Mouse (Mus musculus) lung, postnatal 10 days (tissue): Measurements from ENCODE around the gene Reps1.

ENCODE experiments used
- DNase-seq: peaks from one replicate; pipeline ENCODE4 v3.0.0; 2021

The Reps1 gene

DNA sequence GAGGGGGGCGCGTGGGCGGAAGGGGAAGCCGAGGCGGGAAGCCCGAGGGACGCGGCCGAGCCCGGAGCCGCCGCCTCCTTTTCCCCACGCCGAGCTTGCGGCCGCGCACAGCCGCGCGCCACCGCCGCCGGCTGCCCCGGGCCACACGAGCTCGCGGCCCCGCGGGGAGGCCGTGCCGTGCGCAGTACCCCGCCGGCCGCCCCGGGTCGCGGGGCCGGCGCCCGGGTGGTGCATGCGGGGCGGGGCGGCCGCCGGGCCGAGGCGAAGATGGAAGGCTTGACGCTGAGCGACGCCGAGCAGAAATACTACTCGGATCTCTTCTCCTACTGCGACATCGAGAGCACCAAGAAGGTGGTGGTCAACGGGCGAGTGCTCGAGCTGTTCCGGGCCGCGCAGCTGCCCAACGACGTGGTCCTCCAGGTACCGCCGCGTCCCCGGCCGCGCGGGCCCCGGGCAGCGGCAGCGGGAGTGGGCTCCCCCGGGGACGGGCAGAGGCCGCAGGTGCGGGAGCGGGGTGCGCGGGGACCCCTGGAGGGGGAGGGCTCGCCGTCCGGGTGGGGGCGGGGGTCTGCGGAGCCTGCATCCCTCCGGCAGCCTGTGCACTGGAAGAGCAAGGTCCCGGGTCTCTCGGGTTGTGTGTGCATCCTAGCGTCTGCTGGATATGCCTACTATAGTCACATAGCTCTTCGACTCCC, at the start of gene Reps1:
Reps1 (plus strand) TSS at position 166 of the 695 bp plus-strand sequence.
- DNase-seq: peak; percentile 31

DNA sequence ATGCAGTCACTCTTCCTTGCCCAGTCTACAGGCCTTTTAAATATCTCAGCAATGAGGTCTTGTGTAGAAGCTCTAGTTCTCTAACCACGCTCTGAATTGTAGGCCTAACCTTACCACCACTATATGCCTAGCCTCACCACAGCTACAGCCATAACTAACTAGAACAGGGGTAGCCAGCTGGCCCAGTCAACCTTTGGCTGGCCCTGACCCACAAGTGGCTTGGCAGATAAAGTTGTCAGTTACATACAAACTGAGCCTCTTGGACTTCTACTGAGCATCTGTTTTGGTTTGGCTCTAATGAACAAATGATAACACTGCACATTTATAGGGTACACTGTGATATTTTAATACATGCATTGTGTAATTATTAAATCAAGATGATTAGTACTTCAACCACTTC, 48.9 kb upstream of the Reps1 start:
- no peak for DNase-seq

DNA sequence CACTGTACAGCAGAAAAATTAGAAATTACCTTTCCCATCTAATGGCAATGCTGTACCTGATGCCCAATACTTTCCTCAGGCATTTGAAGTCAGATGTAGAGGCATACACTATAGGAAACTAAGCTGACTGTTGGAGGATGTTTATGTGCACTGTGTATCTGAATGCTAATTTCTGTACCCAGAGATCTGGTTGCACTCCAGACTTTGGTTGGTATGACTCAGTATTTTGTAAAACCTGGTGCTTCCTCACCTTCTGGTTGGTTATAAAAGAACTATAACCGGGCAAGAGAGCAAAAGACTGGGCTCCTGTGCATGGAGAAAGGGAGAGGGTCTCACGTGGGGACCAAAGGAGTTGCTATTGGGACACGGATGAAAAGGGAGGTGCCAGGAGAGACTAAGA, 48.4 kb upstream of the Reps1 start:
- no peak for DNase-seq

DNA sequence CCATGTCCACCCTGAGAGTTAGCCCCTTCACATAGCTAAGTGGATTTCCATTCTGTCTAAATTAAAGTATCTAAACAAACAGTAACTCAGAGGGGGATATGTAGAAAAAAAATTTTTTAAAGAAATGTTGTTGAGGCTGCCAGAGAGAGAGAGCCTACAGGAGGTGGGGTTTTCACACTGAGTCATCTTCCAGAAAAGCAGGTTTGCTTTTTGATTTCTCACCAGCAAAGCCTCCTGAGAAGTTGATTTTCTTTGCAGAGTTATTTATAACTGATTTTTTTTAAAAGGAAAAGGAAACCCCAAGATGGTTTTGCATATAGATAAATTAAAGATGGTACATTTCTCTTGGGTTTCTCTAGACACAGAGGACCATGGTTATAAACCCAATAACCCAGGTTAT, 47.5 kb upstream of the Reps1 start:
- DNase-seq: no peak

DNA sequence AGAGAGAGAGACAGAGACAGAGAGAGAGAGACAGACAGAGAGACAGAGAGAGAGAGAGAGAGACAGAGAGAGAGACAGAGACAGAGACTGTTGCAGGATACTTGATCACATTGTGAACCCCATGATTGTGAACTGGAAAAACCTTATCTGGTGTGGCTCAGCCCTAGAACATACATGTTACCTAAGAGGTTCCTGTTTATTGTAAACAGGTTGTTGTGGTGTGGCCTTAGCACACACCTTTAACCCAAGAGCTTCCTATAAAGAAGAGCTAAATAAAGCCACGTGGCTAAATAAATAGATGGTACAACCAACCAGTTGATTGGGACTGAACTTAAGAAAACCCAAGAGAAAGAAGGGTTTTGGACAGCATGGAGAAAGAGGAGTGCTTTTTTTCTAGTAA, 45.9 kb upstream of the Reps1 start:
- DNase-seq: no peak

DNA sequence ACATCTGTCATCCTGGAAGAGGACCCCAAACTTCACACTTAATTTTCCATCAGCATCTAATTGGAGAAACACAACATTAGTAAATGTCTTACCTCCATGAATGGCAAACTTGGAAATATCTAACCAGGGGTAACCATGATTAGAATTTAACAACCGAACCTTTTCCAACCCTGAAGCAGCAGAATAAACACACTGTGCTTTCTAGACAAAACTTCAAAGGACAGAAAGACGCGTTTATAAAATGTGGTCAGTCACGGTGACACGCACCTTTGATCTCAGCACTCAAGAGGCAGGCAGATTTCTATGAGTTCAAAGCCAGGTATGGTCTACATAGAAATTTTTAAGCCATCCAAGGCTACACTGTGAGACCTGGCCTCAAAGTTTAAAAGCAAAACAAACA, 43.9 kb upstream of the Reps1 start:
- DNase-seq: no peak

DNA sequence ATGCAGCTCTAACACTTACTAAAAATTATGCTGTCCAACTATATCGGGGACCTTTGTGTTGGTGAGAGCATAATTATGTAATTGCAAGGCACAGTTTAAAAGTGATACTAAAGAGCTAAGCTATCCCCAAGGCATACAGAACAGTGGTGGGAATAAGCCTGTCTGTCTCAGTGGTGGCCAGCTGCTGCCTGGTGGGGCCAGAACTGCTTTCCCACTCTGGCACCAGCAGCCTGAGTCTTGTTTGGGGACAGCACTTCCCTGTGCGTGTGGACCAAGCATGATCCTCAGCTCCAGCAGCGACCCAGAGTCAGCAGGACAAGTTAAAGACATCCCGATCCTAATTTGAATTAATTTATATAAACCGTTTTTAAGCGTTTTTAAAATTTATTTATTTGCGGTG, 35.2 kb upstream of the Reps1 start:
- no peak for DNase-seq

DNA sequence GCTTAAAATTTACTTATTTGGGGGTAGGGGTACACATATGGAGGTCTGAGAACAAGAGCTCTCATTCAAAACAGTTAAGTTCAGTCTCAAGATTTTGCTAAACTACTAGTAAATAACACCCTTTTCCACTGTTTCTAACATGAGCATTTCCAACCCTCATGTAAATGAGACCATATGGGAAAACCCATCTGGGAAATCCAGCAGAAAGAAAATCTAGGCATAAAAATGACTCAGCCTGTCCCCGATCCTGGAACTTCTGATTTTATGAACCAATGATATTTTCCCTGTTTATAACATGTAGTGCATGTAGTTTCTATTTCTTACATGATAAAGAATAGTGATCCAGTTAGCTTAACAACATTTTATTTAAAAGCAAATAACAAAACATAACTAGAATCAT, 34.8 kb upstream of the Reps1 start:
- DNase-seq: no peak

DNA sequence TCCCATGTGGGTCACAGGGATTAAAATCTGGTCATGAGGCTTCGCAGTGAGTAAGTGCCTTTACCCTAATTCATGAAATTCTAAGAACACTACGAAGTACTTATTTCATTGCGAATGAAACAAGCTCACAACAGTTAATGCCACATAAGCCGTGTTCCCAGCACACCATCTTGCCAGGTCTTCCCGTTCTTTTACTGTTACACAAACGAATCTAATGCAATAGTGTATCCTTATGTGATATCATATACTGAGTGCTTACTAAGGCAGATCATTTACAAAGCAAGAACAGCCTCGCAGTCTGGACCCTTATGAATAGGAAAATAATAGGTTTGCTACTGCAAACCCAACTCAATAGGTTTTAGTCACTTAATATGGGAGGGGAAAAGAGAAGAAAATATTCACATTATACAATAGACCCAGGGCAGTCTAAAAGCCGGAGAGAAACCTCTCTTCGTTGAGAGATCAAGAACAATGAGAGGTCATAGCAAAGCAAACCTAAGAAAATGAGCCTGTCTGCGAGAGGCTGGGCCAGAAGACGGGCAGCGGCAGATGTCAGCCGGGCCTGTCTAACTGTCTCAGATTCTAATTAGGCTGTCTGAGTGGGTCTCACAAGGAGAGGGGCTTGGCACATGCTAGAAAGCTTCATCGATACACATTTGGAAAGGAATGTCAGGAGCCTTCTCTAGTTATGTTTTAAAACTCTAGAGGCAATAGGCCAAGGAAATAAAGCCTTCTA, 33.9 kb upstream of the Reps1 start:
- DNase-seq: peak; percentile 8

DNA sequence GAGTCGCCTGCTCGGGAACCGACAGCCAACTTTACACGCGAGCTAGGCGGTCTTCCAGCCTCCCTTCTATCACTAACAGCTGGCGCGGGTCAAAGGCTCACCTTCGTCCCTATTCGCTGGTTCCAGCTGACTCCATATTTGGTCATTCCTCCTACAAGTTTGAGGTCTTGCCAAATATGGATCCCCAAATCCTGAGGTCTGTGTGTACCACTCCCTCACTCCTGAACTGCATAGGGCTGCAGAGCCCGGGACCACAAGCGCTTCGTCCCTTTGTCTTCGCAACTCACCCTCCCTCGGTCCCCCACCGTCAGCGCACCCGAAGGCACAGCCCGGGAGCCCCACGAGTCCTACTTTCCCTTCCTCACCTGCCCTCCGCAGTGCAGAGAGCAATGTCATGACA, 33.3 kb upstream of the Reps1 start:
- DNase-seq: peak; percentile 88

DNA sequence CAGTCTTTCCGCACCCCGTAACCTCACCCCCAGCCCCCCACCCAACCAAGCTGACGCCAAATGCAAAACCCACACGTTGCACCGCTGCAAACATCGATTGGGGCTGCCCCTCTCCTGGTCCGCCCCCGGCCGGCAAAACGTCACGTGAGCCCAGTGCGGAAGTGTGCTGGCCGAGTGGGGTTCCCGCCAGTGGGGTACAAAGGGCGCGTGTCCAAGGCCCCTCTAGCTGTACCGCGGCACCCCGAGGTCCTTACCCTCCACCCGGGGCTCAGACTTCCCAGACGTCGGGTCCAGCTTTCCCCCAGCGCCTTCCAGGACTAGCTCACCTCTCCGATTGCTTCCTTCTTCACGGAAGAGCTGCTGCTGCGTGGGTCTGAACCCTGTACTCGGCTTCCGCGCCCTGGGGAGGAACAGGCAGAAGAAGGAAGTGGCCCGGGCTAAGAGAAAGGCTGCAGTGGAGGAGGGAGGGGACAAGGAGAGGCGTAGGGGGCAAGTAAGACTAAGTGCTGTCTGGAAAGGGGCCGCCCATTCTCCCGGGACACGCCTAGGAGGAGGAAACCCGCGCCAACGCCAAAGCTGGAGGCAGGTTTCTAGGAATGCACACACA, 32.8 kb upstream of the Reps1 start, which contains the start of gene Abracl:
Abracl (minus strand) TSS at position 548 of the 607 bp plus-strand sequence.
- DNase-seq: peak; percentile 91

DNA sequence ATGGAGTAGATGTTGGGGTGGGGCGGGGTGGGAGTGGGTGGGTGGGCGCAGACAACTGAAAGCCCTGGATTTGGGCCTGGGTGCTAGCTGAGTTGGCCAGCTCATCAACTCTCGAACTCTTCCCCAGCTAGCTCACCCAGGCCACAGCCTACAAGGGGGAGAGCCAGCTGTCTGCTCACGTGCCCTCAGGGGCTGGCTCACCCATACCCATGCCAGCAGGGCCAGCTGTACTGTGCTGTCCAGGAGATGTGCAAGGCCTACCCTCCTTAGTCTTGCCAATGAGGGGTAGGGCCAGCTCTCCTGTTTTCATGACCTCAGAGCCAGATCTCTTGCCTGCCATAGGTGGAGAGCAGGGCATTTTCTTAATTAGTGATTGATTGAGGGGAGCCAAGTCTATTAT, 21.3 kb upstream of the Reps1 start:
- DNase-seq: no peak

DNA sequence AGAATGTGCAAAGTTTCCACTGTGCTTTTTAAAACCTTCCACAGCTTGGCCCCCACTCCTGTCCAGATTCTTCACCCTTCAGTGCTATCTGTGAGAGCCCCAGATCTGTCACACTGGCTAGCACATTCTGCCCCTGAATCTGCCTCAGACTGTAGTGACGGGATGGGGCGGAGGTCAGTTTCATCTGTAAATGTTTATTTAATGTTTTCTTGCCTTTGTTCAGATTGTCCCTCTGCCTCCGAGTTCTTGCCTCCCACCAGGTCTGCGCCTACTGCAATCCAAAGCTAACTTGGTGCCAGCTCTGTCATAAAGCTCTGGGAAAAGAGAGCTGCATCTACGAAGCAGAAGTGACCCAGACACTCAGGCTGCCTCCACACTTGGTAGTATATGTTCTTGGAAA, 18.8 kb upstream of the Reps1 start:
- DNase-seq: peak; percentile 56

DNA sequence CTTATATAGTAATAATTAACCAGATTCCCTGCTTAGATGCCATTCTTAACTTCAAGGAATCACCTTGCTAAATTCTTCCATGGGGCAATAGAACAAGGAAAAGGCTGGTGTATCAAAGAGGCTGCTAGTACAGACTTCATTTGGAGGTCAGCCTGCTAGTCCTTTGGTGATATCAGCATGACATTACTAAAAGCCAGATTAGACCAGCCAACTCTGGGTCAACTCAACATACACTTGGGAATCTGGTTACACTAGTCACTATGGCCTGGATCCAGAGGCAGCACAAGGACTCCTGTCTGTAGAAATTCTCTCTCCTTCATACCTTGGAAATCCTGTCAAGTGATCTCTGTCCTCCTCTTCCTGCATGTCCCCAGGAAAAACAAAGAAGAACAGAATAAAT, 9.3 kb upstream of the Reps1 start:
- no peak for DNase-seq

DNA sequence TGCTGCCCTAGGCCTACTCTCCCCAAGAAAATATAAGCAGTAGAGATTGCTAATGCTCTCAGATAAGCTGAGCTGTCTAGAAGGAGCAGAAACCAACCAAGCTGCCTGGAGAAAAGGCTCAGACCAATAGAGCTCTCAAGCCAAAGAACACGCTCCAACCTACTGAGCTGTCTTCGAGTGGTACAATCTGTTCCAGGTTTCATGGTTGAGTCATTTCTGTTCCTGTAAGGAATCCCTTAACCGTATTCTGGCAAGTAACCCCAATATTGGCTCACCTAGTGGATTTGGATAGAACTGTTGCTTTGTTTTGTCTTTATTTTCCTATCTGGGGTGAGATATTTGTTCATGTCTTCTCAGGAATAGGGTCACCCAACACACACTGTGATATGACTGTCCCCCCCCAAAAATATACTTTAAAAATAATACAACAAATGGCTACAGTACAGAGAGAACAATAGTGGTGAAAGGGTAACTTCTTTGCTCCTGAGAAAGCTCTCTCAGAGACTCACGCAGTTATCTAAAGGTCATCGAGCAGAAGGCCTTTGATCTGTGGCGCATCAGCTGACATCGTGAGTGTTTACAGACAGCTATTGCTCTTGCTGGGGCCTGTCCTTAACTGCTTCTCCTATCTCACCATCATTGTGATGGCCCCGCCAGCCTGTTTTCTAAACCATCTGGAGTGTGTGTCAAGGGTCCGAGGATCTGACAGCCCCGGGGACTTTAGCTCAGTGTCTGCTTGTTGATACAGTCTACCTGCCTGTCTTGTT, 8.1 kb upstream of the Reps1 start:
- no peak for DNase-seq

DNA sequence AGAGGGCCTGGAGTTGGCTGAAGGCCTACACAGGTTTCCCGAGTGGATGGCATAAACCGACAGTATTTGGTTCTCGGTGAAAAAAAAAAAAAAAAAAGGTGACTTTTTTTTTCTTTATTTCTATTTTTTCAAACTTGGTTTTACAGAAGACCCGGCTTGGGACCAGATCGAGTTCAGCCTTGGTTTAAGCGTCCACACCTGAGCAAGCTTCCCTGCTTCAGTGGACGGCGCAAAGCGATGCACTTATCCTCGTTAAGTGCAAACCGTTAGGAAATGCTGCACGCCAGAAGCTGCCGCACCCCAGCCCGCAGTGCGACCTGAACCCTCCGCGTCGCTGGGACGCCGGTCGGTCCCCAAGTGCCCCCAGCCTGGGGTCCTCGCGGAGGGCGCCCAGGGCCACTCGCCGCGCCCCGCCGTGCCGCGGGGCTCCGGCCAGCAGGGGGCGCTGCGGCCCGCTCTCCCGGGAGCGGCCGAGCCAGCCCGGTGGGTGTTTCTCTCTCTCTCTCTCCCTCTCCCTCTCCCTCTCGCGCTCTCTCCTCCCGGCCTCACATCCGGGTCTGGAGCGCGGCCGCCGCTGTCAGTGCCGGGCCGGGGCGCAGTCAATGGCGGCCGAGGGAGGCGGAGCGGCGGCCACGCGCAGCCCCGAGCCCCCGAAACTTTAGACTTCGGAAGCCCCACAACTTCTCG, 509 bp upstream of the Reps1 start:
- DNase-seq: peak; percentile 89

DNA sequence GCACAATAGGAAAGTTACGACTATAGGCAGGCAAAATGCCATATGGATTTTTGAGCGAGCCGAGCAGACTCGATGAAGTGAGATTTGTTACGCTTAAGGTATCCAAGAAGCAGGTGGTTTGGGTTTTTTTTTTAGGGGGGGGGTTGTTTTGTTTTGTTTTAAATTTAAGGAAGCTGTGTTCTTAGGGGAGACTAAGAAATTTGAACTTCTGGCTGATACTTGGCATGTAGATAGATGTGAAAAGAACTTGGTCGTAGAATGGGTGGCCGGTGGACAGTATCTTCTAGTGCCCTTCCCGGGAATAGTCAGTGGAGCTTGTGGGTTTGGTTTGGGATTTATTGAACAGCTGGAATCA, 707 bp downstream of the Reps1 start:
- no peak for DNase-seq

DNA sequence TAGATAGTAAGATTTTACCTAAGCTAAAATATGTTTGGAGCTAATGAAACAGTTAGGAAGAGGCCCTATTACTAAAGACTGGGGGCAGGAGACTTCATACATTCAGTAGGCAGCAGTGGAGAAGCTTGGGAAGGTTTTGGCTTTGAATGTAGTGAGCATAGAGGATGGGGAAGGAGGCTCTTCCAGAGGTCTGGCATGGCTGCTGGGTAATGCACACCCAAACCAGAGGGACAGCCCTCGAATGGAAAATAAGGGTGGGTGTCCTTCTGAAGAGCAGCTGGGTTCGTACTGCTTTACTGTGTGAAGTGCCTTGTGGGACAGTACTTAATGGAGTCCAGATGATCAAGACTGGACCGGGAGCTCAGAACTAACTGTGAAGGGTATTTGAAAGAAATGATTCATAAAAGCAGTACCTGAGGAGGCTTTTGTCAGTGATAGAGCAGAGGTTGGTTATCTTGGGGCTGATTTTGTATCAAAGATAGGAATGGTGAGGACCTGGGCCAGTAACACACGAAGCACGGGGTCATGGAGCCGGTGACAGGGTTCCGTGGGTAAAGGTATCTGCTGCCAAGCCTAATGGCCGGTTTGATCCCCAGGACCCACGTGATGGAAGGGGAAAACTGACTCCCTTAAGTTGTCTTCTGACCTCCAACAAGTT, 3.1 kb downstream of the Reps1 start:
- DNase-seq: no peak

DNA sequence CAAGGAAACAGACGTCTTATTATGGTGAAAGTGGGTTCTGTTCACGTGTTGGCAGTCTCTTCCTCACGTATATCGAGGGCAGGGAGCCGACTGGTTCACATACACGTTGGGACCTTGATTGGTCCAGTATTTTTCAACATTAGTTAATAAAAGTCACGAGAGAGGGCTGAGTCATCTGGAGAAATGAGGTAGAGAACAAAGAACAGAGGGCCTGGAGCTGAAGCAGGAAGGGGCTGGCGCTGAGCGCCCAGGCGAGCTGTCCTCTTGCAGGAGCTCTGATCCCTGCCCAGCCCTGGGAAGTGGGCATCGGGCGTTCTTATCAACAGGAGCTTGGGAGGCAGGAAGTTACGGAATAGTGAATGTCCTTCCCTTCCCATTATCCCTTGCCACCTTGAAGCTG, 4.1 kb downstream of the Reps1 start:
- peak; percentile 48 for DNase-seq

DNA sequence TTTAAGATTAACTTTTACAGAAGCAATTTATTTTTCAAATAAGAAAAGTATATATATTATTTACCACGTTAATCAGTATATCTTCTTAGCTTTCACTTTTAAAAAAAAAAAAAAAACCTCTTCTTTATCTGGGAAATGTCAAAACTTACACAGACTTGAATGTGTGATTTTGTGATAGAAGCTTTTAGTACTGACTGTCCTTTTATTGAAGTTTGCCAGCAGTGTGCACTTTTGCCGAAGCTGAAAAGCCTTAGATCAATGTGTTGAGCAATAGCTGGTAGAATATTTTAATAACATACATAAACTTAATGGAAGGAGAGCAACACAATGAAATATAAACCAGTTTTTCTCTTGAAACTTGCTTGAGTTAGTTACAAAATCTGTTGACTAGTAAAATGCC, 5.1 kb downstream of the Reps1 start:
- no peak for DNase-seq

DNA sequence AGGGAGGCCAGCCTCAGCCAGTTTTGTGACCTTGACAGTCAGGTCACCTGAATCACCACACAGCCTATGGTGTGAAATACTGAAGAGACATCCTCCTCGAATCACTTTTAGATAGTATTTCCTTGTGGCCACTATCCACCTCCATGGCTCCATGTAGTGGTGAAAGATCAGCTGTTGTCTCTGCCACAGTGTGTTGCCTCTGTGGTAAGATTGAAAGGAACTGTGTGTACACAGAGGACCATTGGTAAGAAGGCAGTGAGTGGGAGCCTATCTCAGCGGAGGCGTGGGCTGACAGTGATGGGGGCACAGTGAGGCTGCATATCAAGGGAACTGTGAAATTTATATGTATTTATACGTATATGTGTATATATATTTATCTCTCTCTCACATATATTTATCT, 5.9 kb downstream of the Reps1 start:
- DNase-seq: no peak

DNA sequence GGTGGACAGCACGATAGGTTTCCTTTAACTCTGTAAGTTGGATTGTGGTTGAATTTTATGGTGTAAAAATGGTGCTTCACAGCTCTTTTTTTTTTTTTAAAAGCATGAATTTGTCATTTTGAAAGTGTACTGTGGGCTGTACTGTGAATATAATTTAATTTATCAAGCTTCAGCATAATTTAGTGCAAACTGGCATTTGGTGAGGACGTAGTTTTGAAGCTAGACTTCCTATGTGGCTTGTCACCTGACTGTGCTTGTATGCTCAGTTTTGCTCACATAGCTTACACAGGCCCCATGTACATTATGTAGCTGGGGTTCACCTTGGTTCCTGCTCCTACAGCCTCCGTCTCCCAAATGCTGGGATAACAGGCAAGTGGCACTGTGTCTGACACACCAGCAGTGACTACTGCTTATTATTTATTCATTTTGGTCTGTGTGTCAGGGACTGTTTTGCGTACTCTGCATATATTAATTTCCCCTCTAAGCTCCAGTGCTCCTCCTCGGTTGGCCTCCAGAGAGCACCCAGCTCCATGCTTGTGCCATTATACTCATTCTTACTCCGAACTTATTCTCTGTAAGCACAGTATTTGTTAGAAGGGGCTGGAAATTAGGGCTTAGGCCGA, 9.1 kb downstream of the Reps1 start:
- DNase-seq: no peak
